Mouse (Mus musculus) lung, postnatal 0 days (tissue): Measurements from ENCODE around the gene Olfr288.

Experiments
- CTCF ChIP-seq: IDR thresholded peaks from 2 replicates; pipeline ENCODE4 v1.5.1; 2016; ENCODE audit warnings: antibody characterized with exemption, mild to moderate bottlenecking
- EP300 ChIP-seq: IDR thresholded peaks from 2 replicates; pipeline ENCODE4 v1.6.1; 2016; ENCODE audit warnings: antibody characterized with exemption, mild to moderate bottlenecking, control low read depth

DNA sequence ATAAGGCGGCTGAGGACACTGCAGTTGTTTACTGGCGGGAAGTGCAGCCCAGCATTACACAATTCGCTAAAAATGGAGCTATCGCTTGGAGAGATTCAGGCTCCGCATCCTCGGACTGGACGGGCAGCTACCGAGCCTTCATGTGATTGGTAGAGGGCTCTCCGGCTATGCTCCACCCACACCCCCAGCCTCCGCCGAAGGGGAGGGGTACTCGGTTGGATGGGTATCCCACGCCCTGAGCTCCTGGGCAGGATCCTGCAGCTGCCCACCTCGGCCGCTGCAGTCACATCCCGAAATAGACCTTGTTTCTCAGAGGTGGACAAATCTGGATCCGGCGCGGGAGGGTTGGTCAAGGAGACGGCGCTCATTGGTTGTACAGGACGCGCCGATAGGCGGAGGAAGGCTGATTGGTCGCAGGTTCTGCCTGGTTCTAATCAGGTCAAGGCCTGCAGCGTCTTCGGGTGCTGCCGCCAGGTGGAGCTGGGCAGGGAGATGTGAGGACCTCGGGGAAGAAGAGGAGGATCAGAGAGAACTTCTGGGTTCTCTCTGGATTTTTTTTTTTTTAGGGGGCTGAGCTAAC is 14.1 kb downstream of the Olfr288 start:
- TF ChIP-seq CTCF (peak; percentile 88), EP300 (no peak; the same call in 1 of the 2 replicates)
